Mouse (Mus musculus): Measurements from ENCODE around the gene Eya2. TPM values are rescaled to one million over a fixed set of nuclear protein-coding genes. Genes with fewer than 3 reads are reported as not detected.

The Eya2 gene
- total and polyA plus RNA-seq, 2 experiments from 2014 or later, result 10.0 to 20.1 TPM

GRCm38 (mm10) chr2:165584563-165584962 lies 10.3 kb upstream of the Eya2 start:
- Histone ChIP-seq H3K9me3 (ENCODE audit: low read length) (no peaks in the 10 kb centered on the region), H3K27ac (no peak overlapping the region), H3K4me2 (ENCODE audit: low read depth, low read length) (no peak overlapping the region), H3K36me3 (ENCODE audit: insufficient read depth, low read length) (no peaks in the 10 kb centered on the region), H3K27me3 (ENCODE audit: insufficient read depth, low read length) (no peaks in the 10 kb centered on the region), H3K4me1 (ENCODE audit: insufficient read depth, low read length) (no peaks in the 10 kb centered on the region), H3K9ac (replicated peaks; ENCODE audit: low read length) (no peak overlapping the region), H3K4me3 (ENCODE audit: low read length) (no peak overlapping the region)
- 80% methylated on average over 3 of the region's 3 CpGs for WGBS
- ATAC-seq (no peak), DNase-seq (ENCODE audit: low spot score) (no peak)
- TF ChIP-seq CTCF (IDR thresholded peaks at IDR 0.05; ENCODE audit: low read depth), result no peak

GRCm38 (mm10) chr2:165590742-165591141 lies 4.1 kb upstream of the Eya2 start:
- no peaks in the 10 kb centered on the region for H3K4me1 ChIP-seq (ENCODE audit: insufficient read depth, low read length)
- DNase-seq (ENCODE audit: low spot score), result no peak
- 88% methylated on average over 16 of the region's 16 CpGs for WGBS

GRCm38 (mm10) chr2:165593763-165594162 lies 1.1 kb upstream of the Eya2 start:
- WGBS, result 86% methylated on average over 2 of the region's 2 CpGs

More at GRCm38 (mm10) chr2:165590742-165591141, 4.1 kb upstream of the Eya2 start:
- ATAC-seq, result no peak
- Histone ChIP-seq H3K4me2 (ENCODE audit: low read depth, low read length) (no peak overlapping the region), H3K27ac (no peak overlapping the region), H3K9ac (replicated peaks; ENCODE audit: low read length) (no peak overlapping the region), H3K9me3 (ENCODE audit: low read length) (no peaks in the 10 kb centered on the region), H3K4me3 (ENCODE audit: low read length) (no peak overlapping the region), H3K36me3 (ENCODE audit: insufficient read depth, low read length) (no peaks in the 10 kb centered on the region), H3K27me3 (ENCODE audit: insufficient read depth, low read length) (peaks cover 6% of the 10 kb centered on the region; the same call in 1 of the 2 replicates)
- no peak for TF ChIP-seq CTCF (IDR thresholded peaks at IDR 0.05; ENCODE audit: low read depth)

GRCm38 (mm10) chr2:165595676-165596070 lies 841 bp downstream of the Eya2 start:
- no peaks in the 10 kb centered on the region for H3K36me3 ChIP-seq (ENCODE audit: insufficient read depth, low read length)
- H3K4me2 ChIP-seq (ENCODE audit: low read depth, low read length), result peak overlapping the region; percentile 88
- no peaks in the 10 kb centered on the region for H3K4me1 ChIP-seq (ENCODE audit: insufficient read depth, low read length)
- peak overlapping the region; percentile 54; the same call in 1 of the 2 replicates for H3K27ac ChIP-seq
- DNase-seq (ENCODE audit: low spot score), result peak; percentile 9
- peak overlapping the region; percentile 50 for H3K9ac ChIP-seq (replicated peaks; ENCODE audit: low read length)
- peak overlapping the region; percentile 52 for H3K4me3 ChIP-seq (ENCODE audit: low read length)
- 8% methylated on average over 13 of the region's 13 CpGs for WGBS
- H3K27me3 ChIP-seq (ENCODE audit: insufficient read depth, low read length), result peaks cover 6% of the 10 kb centered on the region; the same call in 1 of the 2 replicates
- no peak for TF ChIP-seq CTCF (IDR thresholded peaks at IDR 0.05; ENCODE audit: low read depth)
- no peaks in the 10 kb centered on the region for H3K9me3 ChIP-seq (ENCODE audit: low read length)
- no peak for ATAC-seq

More at GRCm38 (mm10) chr2:165593763-165594162, 1.1 kb upstream of the Eya2 start:
- Histone ChIP-seq H3K36me3 (ENCODE audit: insufficient read depth, low read length) (no peaks in the 10 kb centered on the region), H3K4me3 (ENCODE audit: low read length) (no peak overlapping the region), H3K9ac (replicated peaks; ENCODE audit: low read length) (no peak overlapping the region), H3K9me3 (ENCODE audit: low read length) (no peaks in the 10 kb centered on the region), H3K4me1 (ENCODE audit: insufficient read depth, low read length) (no peaks in the 10 kb centered on the region), H3K27me3 (ENCODE audit: insufficient read depth, low read length) (peaks cover 6% of the 10 kb centered on the region; the same call in 1 of the 2 replicates), H3K27ac (no peak overlapping the region), H3K4me2 (ENCODE audit: low read depth, low read length) (no peak overlapping the region)
- no peak for ATAC-seq
- TF ChIP-seq CTCF (IDR thresholded peaks at IDR 0.05; ENCODE audit: low read depth), result no peak
- DNase-seq (ENCODE audit: low spot score), result peak; percentile 16

GRCm38 (mm10) chr2:165596141-165596540 lies 1.3 kb downstream of the Eya2 start:
- peaks cover 6% of the 10 kb centered on the region; the same call in 1 of the 2 replicates for H3K27me3 ChIP-seq (ENCODE audit: insufficient read depth, low read length)
- peak overlapping the region; percentile 52; the same call in 1 of the 2 replicates for H3K4me3 ChIP-seq (ENCODE audit: low read length)
- H3K36me3 ChIP-seq (ENCODE audit: insufficient read depth, low read length), result no peaks in the 10 kb centered on the region
- H3K27ac ChIP-seq, result no peak overlapping the region
- H3K9me3 ChIP-seq (ENCODE audit: low read length), result no peaks in the 10 kb centered on the region
- H3K9ac ChIP-seq (replicated peaks; ENCODE audit: low read length), result no peak overlapping the region
- DNase-seq (ENCODE audit: low spot score) (no peak), ATAC-seq (no peak)
- TF ChIP-seq CTCF (IDR thresholded peaks at IDR 0.05; ENCODE audit: low read depth), result no peak
- H3K4me1 ChIP-seq (ENCODE audit: insufficient read depth, low read length), result no peaks in the 10 kb centered on the region
- peak overlapping the region; percentile 88 for H3K4me2 ChIP-seq (ENCODE audit: low read depth, low read length)
- 27% methylated on average over 11 of the region's 11 CpGs for WGBS

GRCm38 (mm10) chr2:165597536-165597935 lies 2.7 kb downstream of the Eya2 start:
- TF ChIP-seq CTCF (IDR thresholded peaks at IDR 0.05; ENCODE audit: low read depth), result no peak
- ATAC-seq (peak; percentile 27; the same call in 1 of the 2 replicates), DNase-seq (ENCODE audit: low spot score) (no peak)
- Histone ChIP-seq H3K36me3 (ENCODE audit: insufficient read depth, low read length) (no peaks in the 10 kb centered on the region), H3K4me1 (ENCODE audit: insufficient read depth, low read length) (no peaks in the 10 kb centered on the region), H3K27ac (no peak overlapping the region), H3K4me2 (ENCODE audit: low read depth, low read length) (0 out of 2 replicates have a peak overlapping the region, but pooled peaks have one; percentile 3), H3K4me3 (ENCODE audit: low read length) (no peak overlapping the region), H3K27me3 (ENCODE audit: insufficient read depth, low read length) (peaks cover 6% of the 10 kb centered on the region; the same call in 1 of the 2 replicates), H3K9me3 (ENCODE audit: low read length) (no peaks in the 10 kb centered on the region), H3K9ac (replicated peaks; ENCODE audit: low read length) (no peak overlapping the region)
- 61% methylated on average over 6 of the region's 6 CpGs for WGBS

GRCm38 (mm10) chr2:165598139-165598538 lies 3.3 kb downstream of the Eya2 start:
- Histone ChIP-seq H3K27me3 (ENCODE audit: insufficient read depth, low read length) (peaks cover 6% of the 10 kb centered on the region; the same call in 1 of the 2 replicates), H3K27ac (no peak overlapping the region), H3K4me2 (ENCODE audit: low read depth, low read length) (no peak overlapping the region), H3K4me3 (ENCODE audit: low read length) (no peak overlapping the region), H3K9ac (replicated peaks; ENCODE audit: low read length) (no peak overlapping the region), H3K36me3 (ENCODE audit: insufficient read depth, low read length) (no peaks in the 10 kb centered on the region), H3K9me3 (ENCODE audit: low read length) (no peaks in the 10 kb centered on the region), H3K4me1 (ENCODE audit: insufficient read depth, low read length) (no peaks in the 10 kb centered on the region)
- DNase-seq (ENCODE audit: low spot score), result no peak
- 71% methylated on average over 5 of the region's 5 CpGs for WGBS
- no peak for TF ChIP-seq CTCF (IDR thresholded peaks at IDR 0.05; ENCODE audit: low read depth)
- ATAC-seq, result no peak
